Mouse (Mus musculus) yolk sac, embryonic 10.5 days (tissue): ENCODE measurements around the gene Mymk.

Experiments used
- DNase-seq: peaks from one replicate; pipeline ENCODE4 v3.0.0-alpha.2; 2017; ENCODE audit warnings: low spot score

Mymk gene

GRCm38 (mm10) chr2:27032361-27032760 is 39.6 kb downstream of the Mymk start:
- DNase-seq: no peak

GRCm38 (mm10) chr2:27028437-27029015 is 43.5 kb downstream of the Mymk start:
- DNase-seq: no peak

GRCm38 (mm10) chr2:27027618-27028436 is 44.2 kb downstream of the Mymk start, which contains the start of gene Slc2a6:
Gene Slc2a6 (minus strand): TSS chr2:27027998.
- peak; percentile 81 for DNase-seq

GRCm38 (mm10) chr2:27026857-27027617 is 44.9 kb downstream of the Mymk start:
- no peak for DNase-seq

- no peak for DNase-seq
Measured at GRCm38 (mm10) chr2:27026332-27026731, 45.6 kb downstream of the Mymk start.

GRCm38 (mm10) chr2:27025545-27025944 is 46.4 kb downstream of the Mymk start:
- DNase-seq: no peak

GRCm38 (mm10) chr2:27024136-27024535 is 47.8 kb downstream of the Mymk start:
- DNase-seq: no peak

- no peak for DNase-seq
Measured at GRCm38 (mm10) chr2:27022612-27023011, 49.4 kb downstream of the Mymk start.

GRCm38 (mm10) chr2:27021103-27021502 is 50.9 kb downstream of the Mymk start:
- no peak for DNase-seq

GRCm38 (mm10) chr2:27019530-27019929 is 52.4 kb downstream of the Mymk start:
- no peak for DNase-seq

GRCm38 (mm10) chr2:27017802-27018201 is 54.2 kb downstream of the Mymk start:
- no peak for DNase-seq
